Mouse (Mus musculus) bone marrow macrophage, adult 2 months (primary cell): Measurements from ENCODE around the gene Card14.

Experiments used
- CTCF ChIP-seq: IDR thresholded peaks from 2 replicates; pipeline ENCODE4 v1.5.1; 2012; ENCODE audit warnings: low read depth, mild to moderate bottlenecking, low read length, moderate library complexity
- POLR2A ChIP-seq: IDR thresholded peaks from 2 replicates; pipeline ENCODE4 v1.6.1; 2012; ENCODE audit warnings: mild to moderate bottlenecking, low read depth, low read length, borderline replicate concordance

- no peak for TF ChIP-seq CTCF
- TF ChIP-seq POLR2A = no peak
Observed at GRCm38 (mm10) chr11:119300246-119300935, 7.2 kb upstream of the Card14 start.
